Mouse (Mus musculus) midbrain, embryonic 11.5 days (tissue): ENCODE results near the gene Unc13b. TPM values are rescaled to one million over a fixed set of nuclear protein-coding genes. Genes with fewer than 3 reads are reported as not detected.
"Not testable (repeated sequence)": the region's sequence is repeated elsewhere in the genome, so short reads cannot be mapped to it uniquely, and the experiment has no call there.

Experiments
- ATAC-seq: fragments of 200-750 bp; cut with Nextera tagmentation; 2 replicates; pipeline ENCODE4 v1.8.0; 2017; ENCODE audit warnings: moderate TSS enrichment, moderate library complexity; ENCODE audit not compliant: low FRiP score
- DNase-seq: peaks from one replicate; pipeline ENCODE4 v3.0.0; 2015; ENCODE audit warnings: low spot score; ENCODE audit errors: missing footprints
- H3K27ac ChIP-seq: fragments of 300-500 bp; sonication (generic); 2 replicates; pipeline ENCODE4 v1.5.1; 2014; ENCODE audit warnings: low read depth, low read length
- H3K27me3 ChIP-seq: fragments of 300-500 bp; sonication (generic); 2 replicates; pipeline ENCODE4 v1.6.1; 2014; ENCODE audit warnings: mild to moderate bottlenecking, low read length, moderate library complexity, mixed read lengths; ENCODE audit not compliant: control insufficient read depth, insufficient read depth
- H3K36me3 ChIP-seq: fragments of 300-500 bp; sonication (generic); 2 replicates; pipeline ENCODE4 v1.6.1; 2014; ENCODE audit warnings: mild to moderate bottlenecking, low read length, moderate library complexity, mixed read lengths; ENCODE audit not compliant: control insufficient read depth, insufficient read depth
- H3K4me1 ChIP-seq: fragments of 300-500 bp; sonication (generic); 2 replicates; pipeline ENCODE4 v1.6.1; 2014; ENCODE audit warnings: low read length; ENCODE audit not compliant: control insufficient read depth, insufficient read depth
- H3K4me2 ChIP-seq: fragments of 300-500 bp; sonication (generic); 2 replicates; pipeline ENCODE4 v1.6.1; 2014; ENCODE audit warnings: mild to moderate bottlenecking, moderate library complexity
- H3K4me3 ChIP-seq: fragments of 300-500 bp; sonication (generic); 2 replicates; pipeline ENCODE4 v1.5.1; 2014; ENCODE audit warnings: low read depth, low read length
- H3K9ac ChIP-seq: fragments of 300-500 bp; sonication (generic); 2 replicates; pipeline ENCODE4 v1.6.1; 2014; ENCODE audit warnings: low read length
- H3K9me3 ChIP-seq: fragments of 300-500 bp; sonication (generic); 2 replicates; pipeline ENCODE4 v1.6.1; 2016; ENCODE audit warnings: low read length; ENCODE audit not compliant: control insufficient read depth
- WGBS: fragments of 180-500 bp; shearing (Covaris S2); extraction: QIAGEN DNeasy Blood & Tissue Kit; methylation state at CpG from one replicate; pipeline ENCODE4 v1.1.7; 2014; 5-methylcytosine and 5-hydroxymethylcytosine counted together
- polyA plus RNA-seq: library from polyadenylated mRNA; unstranded; fragments of >200 nt; fragmentation: Nextera tagmentation; extraction: Ambion mirVana; gene quantifications from 2 replicates; pipeline ENCODE4 v1.2.1, GENCODE M21; 2014

Unc13b gene
- polyA plus RNA-seq, 1 experiment from 2014 or later, result 14.7 TPM

GRCm38 (mm10) chr4:43114512-43114911 is 55.8 kb downstream of the Unc13b start:
- ATAC-seq, result no peak
- 84% methylated on average over 2 of the region's 2 CpGs for WGBS
- H3K27ac ChIP-seq, result no peak overlapping the region
- no peak overlapping the region for H3K4me3 ChIP-seq
- H3K36me3 ChIP-seq, result no peaks in the 10 kb centered on the region
- H3K9ac ChIP-seq, result no peak overlapping the region
- no peaks in the 10 kb centered on the region for H3K4me1 ChIP-seq
- H3K27me3 ChIP-seq, result no peaks in the 10 kb centered on the region
- no peaks in the 10 kb centered on the region for H3K9me3 ChIP-seq
- no peak overlapping the region for H3K4me2 ChIP-seq
- DNase-seq, result no peak

- Histone ChIP-seq H3K27ac (no peak overlapping the region), H3K4me1 (no peaks in the 10 kb centered on the region), H3K36me3 (no peaks in the 10 kb centered on the region), H3K9me3 (no peaks in the 10 kb centered on the region), H3K4me3 (no peak overlapping the region), H3K9ac (no peak overlapping the region), H3K4me2 (no peak overlapping the region), H3K27me3 (no peaks in the 10 kb centered on the region)
- DNase-seq (no peak), ATAC-seq (no peak)
- WGBS, result 26% methylated on average over 2 of the region's 2 CpGs
Observed at GRCm38 (mm10) chr4:43114946-43115345, 56.2 kb downstream of the Unc13b start.

DNA sequence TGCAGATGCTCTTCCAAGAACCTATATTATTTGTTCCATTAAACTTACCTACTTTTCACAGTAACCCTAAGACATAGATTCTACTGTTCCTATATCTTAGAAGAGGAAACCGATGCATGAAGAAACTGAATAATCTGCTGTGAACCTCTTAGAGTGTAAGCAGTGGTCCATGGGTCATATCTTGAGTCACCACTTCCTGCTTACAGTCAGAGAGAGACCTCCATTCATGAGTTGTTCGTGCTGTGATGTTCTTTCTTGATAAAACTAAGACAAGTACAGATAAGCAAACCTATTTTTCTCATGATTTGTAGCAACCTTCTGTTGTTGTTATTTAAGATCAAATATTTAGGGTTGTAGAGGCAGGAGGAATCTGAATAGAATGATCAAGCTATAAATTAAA is 57.5 kb downstream of the Unc13b start:
- Histone ChIP-seq H3K27me3 (no peaks in the 10 kb centered on the region), H3K27ac (no peak overlapping the region), H3K9me3 (no peaks in the 10 kb centered on the region), H3K36me3 (no peaks in the 10 kb centered on the region), H3K9ac (no peak overlapping the region), H3K4me1 (no peaks in the 10 kb centered on the region), H3K4me3 (no peak overlapping the region), H3K4me2 (no peak overlapping the region)
- ATAC-seq (no peak), DNase-seq (no peak)
- WGBS, result 87% methylated on average over 2 of the region's 2 CpGs

DNA sequence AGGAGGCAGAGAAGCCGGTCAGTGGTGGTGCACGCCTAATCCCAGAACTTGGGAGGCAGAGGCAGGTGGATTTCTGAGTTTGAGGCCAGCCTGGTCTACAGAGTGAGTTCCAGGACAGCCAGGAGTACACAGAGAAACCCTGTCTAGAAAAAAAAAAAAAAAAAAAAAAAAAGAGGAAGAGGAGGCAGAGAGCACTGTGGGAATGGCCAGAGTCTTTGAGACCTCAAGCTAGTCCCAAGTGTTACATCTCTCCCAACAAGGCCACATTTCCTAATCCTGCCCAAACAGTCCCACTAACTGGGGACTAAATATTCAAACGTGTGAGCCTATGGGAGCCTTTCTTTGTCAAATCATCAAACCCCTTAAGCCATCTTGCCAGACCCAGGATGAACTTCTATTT is 71.0 kb downstream of the Unc13b start:
- peak; percentile 77 for DNase-seq
- Histone ChIP-seq H3K4me2 (no peak overlapping the region), H3K9me3 (no peaks in the 10 kb centered on the region), H3K4me1 (no peaks in the 10 kb centered on the region), H3K27ac (no peak overlapping the region), H3K4me3 (no peak overlapping the region), H3K36me3 (no peaks in the 10 kb centered on the region), H3K9ac (no peak overlapping the region), H3K27me3 (no peaks in the 10 kb centered on the region)
- 82% methylated on average over 3 of the region's 3 CpGs for WGBS
- no peak for ATAC-seq

GRCm38 (mm10) chr4:43142610-43143009 is 83.9 kb downstream of the Unc13b start:
- H3K27me3 ChIP-seq, result no peaks in the 10 kb centered on the region
- ATAC-seq, result no peak
- H3K9me3 ChIP-seq, result no peaks in the 10 kb centered on the region
- H3K4me2 ChIP-seq, result no peak overlapping the region
- H3K36me3 ChIP-seq, result no peaks in the 10 kb centered on the region
- DNase-seq, result peak; percentile 61
- no peak overlapping the region for H3K4me3 ChIP-seq
- 84% methylated on average over 1 of the region's 1 CpGs for WGBS
- no peaks in the 10 kb centered on the region for H3K4me1 ChIP-seq
- H3K27ac ChIP-seq, result no peak overlapping the region
- no peak overlapping the region for H3K9ac ChIP-seq

DNA sequence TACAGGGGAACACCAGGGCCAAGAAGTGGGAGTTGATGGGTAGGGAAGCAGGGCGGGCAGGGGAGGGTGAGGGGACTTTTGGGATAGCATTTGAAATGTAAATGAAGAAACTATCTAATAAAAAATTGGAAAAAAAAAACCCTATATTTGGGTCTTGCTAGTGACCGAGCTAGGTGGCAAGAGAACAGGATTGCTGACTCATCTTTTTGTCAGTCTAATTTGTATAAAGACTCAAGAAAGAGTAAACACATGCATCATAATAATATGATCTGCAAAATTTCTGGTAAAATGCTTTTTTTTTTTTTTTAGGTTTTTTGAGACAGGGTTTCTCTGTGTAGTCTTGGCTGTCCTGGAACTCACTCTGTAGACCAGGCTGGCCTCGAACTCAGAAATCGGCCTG is 93.7 kb downstream of the Unc13b start:
- H3K4me3 ChIP-seq, H3K27ac ChIP-seq, DNase-seq, H3K4me2 ChIP-seq, H3K4me1 ChIP-seq, H3K27me3 ChIP-seq, H3K36me3 ChIP-seq, H3K9ac ChIP-seq, ATAC-seq, H3K9me3 ChIP-seq: not testable (repeated sequence)
- WGBS, result 96% methylated on average over 4 of the region's 4 CpGs

- H3K36me3 ChIP-seq, result no peaks in the 10 kb centered on the region
- no peak for DNase-seq
- H3K27ac ChIP-seq, result no peak overlapping the region
- H3K4me3 ChIP-seq, result no peak overlapping the region
- WGBS, result 60% methylated on average over 3 of the region's 3 CpGs
- no peaks in the 10 kb centered on the region for H3K27me3 ChIP-seq
- H3K4me1 ChIP-seq, result no peaks in the 10 kb centered on the region
- H3K4me2 ChIP-seq, result no peak overlapping the region
- H3K9me3 ChIP-seq, result no peaks in the 10 kb centered on the region
- ATAC-seq, result no peak
- H3K9ac ChIP-seq, result no peak overlapping the region
Observed at GRCm38 (mm10) chr4:43160045-43160444, 101.3 kb downstream of the Unc13b start.

GRCm38 (mm10) chr4:43161124-43161657 is 102.4 kb downstream of the Unc13b start:
- Histone ChIP-seq H3K27ac (no peak overlapping the region), H3K4me3 (no peak overlapping the region), H3K9ac (no peak overlapping the region), H3K4me1 (no peaks in the 10 kb centered on the region), H3K27me3 (no peaks in the 10 kb centered on the region), H3K9me3 (no peaks in the 10 kb centered on the region), H3K36me3 (no peaks in the 10 kb centered on the region), H3K4me2 (no peak overlapping the region)
- DNase-seq, result no peak
- 95% methylated on average over 3 of the region's 3 CpGs for WGBS
- no peak for ATAC-seq

DNA sequence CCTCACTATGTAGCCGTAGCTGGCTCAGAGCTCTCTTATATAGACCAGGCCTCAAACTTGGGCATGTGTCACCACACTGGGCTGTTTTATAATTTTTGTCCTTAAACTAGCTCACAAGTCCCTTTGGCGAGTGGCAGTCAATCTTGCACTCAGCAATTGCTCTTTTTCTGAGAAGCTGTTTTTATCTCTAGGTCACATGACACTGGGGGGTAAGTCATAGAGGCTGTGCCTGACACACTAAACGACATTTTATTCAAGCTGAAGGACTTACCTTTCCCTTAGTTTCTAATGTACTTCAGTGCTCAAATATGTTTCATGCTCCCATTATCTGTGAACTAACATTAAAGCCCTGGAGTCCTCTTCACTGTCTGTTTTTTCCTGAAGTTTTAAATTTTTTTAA is 104.5 kb downstream of the Unc13b start:
- no peak overlapping the region for H3K9ac ChIP-seq
- DNase-seq (no peak), ATAC-seq (no peak)
- no peak overlapping the region for H3K27ac ChIP-seq
- no peaks in the 10 kb centered on the region for H3K36me3 ChIP-seq
- H3K9me3 ChIP-seq, result no peaks in the 10 kb centered on the region
- H3K4me1 ChIP-seq, result no peaks in the 10 kb centered on the region
- WGBS, result 85% methylated on average over 3 of the region's 3 CpGs
- H3K27me3 ChIP-seq, result no peaks in the 10 kb centered on the region
- no peak overlapping the region for H3K4me3 ChIP-seq
- no peak overlapping the region for H3K4me2 ChIP-seq
